Mouse (Mus musculus) lung, postnatal 14 days (tissue): Measurements from ENCODE around the gene Lingo1.

ENCODE experiments used
- DNase-seq: peaks from one replicate; pipeline ENCODE4 v3.0.0; 2021

The Lingo1 gene

DNA sequence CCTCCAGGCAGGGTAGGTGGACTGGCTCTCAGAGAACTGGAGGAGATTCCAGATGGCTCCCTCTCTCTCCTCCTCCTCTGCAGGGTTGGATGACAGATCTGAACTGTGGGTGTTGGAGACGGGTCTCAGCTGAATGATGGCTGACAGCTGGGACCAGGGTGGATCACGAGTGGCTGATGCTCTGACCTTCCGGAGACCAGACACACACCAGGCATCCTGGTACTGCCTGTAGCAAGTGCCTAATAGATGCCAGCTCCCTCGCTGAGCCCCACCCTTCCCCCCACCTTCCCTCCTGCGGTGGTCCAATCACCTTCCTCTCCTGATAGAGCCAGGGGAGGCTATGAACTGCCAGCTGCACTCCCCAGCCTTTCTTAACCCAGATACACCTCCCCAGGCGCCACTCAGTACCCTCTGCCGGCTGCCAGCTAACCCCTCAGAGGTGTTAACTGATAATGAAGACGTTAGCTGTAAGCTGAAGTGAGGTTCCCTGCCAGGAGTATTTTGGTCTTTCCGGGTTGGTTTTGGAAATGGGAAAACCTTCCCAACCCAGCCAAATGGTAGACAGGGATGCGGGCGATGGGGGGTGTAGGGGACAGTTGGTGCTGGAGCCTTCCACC lies 126.6 kb downstream of the Lingo1 start:
- DNase-seq: peak; percentile 33

DNA sequence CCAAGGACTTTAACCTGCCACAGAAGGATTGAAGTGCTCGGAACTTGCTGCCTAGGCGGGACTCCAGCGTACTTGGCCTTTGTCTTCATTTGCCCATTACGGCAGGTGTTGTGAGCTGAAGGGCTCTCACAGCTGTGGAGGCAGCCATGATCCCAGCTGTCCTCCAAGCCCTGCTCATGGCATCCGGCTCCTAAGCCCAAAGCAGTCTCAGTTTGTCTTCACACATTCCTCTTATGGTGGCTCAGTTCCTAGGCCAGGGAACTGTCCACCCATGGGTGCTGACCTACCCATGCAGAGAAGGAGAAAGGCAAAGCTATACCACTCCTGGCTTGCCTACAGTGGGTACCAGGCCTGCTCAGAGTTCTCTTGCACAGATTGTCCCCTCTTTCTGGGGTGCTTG lies 132.1 kb downstream of the Lingo1 start:
- no peak for DNase-seq

DNA sequence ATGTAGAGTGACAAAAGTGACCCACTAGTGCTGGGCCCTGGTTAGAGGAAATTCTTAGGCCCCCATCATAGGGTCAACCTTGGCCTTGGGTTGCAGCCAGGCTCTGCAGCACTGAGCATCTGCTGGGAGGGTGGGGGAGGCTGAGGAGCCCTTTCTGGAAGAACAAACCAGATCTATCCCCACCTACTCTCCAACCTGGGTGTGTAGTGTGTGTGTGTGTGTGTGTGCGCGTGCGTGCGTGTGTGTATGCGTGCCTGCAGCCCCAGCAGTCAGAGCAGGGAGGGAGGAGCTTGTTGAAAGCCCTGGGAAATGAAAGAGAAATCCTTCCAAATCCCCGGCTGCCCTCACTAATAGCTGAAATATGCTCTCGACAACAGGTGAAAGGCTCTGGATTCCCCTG lies 133.3 kb downstream of the Lingo1 start:
- no peak for DNase-seq

DNA sequence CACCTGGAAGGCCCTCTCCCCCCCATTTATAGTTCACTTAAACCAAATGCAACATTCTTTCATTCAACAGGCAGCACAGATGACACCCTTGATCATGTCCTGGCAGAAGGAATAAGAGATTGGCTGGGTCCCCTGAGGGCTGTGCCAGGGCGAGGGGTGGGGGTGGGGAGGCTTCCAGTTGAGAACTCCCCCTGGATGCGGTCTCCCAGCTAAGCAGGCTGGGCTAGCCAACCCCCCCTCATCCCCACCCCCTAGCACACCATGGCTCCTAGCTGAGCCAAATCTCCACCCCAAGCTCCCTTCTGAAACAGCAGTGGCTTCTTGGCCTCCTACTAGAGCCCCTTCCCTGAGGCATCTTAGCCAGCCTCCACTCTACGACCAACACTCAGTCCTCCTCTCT lies 133.9 kb downstream of the Lingo1 start:
- no peak for DNase-seq

DNA sequence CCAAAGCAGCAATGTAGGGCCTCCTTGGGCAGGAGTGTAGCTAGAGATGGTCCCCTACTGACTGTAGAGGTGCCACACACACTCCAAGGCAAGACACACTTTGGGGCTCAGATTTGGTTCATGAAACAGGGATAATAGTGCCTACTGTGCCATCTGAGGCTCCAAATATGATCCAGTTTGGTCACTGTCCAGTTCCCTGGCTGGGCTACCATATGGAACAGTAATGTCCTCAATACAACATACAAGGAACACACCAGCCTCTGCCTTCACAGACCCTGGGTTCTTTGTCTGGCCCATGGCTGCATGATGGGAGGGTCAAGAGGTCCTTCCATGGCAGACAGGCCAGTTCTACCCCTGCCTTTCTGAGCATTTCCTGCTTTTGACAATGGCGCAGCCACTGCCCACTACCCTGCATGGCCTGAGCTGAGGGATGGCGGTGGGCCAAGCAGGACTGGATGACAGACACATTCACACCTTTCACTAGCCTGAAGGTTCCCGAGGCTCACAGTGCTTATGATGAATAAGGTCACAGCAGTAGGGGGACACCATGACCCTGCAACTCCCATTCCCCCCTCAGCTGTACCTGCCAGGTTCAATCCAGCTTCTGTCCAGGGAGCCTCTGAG lies 134.9 kb downstream of the Lingo1 start:
- no peak for DNase-seq

DNA sequence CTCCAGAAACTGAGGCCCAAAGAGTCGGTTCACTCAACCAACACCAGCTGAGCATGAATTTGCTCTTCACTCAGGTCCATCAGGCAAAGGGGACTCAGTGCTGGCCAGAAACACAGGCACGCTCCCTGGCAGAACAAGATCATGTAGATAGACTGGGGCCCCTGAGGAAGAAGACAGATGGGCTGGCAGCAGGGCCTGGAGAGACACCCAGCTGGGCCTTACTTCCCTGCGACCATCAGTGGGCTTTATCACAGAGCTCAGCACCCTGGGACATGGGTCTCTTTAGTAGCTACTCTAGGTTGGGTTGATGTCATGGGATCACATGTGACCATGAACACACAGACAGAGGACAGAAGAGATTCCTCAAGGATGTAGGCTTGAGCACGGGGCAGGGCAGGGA lies 137.7 kb downstream of the Lingo1 start:
- no peak for DNase-seq

DNA sequence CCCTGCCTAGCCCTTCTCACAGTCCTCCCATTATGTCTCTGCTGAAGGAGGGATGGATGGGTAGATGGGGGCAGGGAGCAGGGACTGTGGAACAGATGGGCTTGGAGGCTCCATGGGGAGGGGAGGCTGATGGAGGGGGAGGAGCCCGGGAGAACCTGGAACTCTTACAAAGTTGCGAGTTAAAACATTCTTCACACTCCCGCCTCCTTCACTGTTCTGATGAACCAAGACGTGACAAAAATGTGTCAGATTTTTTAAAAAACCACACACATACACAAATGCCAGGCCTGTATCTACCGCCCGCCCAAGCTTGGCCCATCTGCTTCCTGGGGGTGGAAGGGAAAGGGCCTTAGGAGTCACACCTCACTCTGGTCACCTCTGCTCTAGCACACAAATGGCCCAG lies 138.3 kb downstream of the Lingo1 start:
- DNase-seq: no peak

DNA sequence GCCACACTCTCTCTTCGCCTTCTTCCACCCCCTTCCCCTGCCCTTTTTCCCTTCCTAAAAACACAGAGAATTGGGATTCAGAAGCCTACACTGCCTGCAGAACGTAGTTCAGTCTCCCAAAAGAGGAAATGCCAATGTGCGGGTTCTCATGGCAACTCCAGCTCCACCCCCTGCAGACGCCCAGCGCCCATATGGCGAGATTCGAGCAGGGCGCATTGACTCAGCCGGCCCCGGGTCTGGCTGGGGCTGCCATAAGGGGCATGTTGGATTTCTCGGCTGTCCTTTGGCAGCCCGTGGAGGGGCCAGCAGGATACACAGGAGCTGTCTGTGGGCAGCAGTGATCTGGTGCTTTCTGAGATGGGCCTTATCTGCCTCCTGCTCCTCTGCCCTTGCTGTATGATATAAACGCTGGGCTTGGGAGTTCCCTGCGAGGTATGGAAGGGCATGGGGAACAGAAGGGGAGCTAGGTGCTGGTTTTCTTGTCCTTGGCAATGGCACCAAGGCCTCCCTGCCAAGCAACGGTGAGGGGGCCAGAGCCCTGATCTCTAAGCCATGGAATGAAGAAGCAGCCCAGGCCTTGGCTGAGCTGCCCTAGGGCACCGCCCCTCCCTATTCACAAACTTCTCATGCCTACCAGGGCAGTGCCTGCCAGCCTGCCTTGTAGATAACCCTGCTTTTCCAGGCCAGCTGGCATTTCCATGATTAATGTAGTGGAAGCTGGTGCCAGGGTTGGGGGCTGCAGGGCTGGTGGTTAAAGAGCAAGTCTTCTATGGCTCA lies 139.3 kb downstream of the Lingo1 start:
- no peak for DNase-seq

DNA sequence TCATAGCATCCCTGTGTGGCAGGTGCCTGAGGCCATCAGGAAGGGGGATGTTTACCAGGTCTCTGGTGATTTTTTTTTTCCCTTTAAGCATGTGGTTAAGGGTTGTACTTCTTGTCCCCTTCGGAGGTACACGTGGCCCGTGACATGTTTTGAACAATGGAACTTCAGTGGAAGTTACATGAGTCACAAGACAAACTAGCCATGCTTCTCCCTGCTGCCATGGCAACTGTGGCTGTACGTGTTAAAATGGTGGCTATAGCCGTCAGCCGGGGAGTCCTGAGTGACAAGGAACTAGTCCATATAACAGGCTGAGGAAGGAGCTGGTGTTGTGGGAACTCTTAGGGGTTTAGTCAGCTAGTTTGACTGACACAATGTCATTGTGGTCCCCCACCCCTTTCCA lies 141.1 kb downstream of the Lingo1 start:
- DNase-seq: no peak

DNA sequence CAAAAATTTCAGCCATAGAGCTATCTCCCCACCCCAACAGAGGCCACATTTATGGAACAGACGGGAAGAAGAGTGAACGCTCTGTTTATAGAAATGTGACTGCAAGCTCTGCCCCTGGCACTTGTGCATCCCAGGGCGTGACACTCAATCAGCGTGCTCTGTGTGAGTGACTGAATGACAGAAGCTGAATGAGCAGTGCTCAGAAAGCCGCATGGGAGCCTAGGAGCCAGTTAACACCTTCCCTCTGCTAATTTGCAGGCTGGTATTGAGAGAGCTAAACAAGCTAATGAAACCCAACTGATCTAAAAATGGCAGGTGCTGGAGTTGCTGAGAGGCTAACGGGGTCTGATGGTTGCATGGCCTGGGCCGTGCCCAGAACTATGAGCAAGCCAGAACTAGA lies 143.7 kb downstream of the Lingo1 start:
- no peak for DNase-seq

DNA sequence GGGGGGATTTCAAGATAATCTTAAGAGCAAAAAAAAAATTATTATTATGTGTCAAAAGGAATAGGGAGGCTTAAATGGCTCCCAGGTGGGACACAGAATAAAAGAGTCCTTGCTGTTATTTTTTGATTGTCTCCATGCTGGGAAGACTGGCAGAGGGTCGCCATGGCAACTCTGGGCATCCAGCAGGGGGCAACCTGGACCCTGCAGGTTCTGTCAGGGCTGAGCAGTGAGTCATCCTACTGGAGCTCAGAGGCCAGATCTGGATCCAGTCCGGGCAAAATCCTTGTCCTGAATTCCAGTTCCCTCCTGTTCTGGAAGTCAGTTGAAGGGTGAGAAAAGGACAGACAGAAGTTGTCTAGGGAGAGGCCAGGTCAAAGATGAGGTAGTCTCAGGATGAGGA lies 144.7 kb downstream of the Lingo1 start:
- DNase-seq: no peak

DNA sequence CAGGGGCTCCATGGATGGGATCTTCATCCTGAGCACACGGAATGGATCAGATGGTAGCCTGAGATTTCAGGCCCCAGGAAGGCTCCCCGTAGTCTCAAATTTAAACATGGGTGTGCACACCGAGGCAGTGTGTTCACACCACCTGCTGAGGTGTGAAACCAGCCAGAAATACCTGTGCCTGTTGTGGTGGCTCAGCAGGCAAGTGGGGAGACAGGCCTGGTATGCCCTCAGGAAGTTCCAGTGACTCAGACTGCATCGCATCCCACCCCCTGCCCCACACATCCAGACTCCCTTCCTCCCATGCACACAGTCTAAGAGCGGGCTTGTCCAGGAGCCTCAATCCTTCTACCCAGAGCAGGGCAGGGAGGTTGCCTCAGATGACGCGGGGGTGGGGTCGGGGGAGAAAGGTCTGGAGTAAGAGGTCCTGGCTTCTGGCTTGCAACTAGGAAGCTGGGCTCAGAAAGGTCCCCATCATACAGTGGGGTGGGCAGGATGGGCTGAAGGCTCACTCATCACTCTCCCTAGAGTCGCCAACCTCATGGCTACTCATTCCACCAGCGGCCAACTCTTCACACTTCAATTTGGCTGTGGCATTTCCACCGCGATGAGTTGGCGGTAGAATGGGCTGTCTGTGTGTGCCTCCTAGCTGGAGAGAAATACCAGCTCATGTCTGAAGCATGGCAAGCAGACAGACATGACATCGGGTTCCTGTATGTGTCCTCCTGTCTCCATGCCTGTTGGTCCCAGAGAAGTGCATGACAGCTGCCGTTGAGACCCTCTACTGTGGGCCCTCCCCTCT lies 149.8 kb downstream of the Lingo1 start:
- no peak for DNase-seq

DNA sequence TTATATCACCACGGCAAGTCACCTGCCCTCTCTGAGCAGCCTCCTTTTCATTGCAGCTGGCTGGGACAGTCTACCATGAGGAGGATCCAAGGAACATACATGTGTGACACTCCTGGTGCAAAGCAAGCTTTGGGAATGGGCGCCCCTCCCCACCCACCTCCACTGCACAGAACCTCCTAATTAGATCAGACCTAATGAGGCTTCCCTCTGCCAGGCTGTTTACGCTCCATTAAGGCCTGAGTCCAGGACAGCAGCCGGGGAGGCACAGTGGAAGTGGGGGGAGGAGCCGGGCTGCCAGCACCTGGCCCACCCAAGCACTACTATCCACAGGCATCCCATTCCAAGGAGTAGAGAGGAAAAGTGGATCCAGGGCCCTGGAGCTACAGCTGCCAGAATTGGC lies 152.8 kb downstream of the Lingo1 start:
- no peak for DNase-seq

DNA sequence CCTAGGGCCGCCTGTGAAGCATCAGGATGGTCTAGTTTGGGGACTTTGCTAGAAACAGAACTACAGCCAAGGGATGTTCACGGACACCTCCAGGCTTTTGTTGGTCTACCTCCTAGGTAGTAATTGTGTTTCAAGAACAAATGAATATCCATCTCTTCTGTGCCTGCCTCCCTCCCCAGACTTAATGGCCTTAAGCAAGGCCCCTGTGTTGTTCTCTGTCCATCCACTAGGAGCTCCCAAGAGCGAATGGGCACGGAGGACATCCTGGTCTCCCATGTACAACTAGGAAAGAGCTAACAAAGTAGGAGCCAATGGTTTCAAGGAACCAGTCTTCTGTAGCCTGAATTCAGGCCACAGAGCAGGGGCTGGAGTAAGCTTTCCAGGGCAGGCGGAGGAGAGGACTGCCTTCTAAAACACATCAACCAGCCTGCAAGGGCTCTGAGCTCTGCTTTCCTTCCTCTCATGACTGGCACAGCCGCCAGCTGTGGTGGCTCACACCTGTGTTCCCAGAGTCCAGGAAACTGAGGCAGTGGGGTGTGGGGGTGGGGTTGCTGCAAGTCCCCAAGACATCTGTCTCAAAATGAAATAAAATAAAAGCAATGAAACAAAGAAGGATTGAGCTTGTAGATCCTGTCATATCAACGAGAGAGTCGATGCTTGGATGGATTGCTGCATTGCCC lies 157.9 kb downstream of the Lingo1 start:
- peak; percentile 24 for DNase-seq

DNA sequence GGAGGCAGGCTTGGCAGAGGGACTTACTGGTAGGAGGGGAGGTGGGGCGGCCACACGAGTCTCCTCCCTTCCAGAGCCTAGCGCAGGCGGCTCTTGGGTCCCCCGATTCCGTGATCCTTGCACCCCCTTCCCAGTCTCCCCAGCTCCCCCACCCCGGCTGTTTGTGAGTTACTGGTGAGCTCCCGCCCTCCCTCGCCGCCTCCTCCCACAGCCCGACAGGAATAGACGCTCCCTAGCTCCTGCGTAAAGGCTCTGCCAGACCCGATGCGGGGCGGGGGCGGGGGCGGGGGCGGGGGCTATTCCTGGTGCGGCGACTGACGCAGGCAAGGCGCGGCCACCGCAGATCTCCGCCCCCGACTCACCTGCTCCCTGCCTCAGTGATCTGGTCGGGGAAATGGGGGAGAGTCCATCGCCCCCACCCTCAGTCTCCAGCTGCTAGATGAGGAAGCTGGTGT lies 158.8 kb downstream of the Lingo1 start:
- DNase-seq: no peak

DNA sequence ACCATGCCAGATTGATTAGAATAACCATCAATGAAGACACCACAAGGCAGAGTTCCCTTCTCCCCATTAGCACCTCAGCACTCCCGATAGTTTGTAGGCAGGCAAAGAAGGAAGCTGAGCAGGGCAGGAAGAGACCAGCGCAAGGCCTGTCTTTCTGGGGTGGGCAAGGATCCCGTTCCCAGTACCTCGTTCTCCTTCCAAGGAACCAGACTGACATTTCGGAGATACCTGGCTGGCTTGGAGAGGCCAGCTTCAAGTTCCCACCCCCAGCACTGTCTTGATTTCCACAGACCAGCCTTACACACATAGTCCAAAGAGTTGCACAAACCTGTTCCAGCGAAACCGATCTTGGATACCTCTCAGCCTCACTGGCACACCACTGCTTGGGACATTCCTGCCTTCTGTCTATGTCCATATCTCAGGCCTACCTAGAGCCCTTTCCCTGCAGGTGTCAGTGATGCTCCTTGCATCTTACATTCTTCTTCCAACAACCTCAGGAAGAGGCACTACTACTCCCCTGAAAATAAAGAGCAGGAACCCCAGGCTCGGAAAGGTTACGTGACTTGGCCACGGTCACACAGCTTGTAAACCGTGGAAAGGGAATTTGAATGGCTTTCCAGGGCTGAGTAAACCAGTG lies 159.4 kb downstream of the Lingo1 start:
- no peak for DNase-seq

DNA sequence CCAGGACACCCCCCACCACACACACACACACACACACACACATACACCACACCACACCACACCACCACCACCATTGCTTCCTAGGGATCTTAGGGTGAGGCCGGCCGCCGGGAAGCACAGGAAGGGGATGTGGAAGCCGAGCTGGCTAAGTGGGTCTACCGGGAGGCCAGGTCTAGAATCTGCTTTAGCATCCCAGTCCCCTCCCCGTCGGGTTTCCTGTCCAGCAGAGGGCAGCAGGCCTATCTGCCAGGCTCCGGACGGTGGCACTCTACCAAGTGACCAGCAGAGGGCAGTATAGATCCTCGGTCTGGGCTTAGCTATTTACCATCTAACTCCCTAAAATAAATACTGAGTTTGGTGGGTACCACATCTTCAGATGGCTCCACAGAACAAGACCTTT lies 160.1 kb downstream of the Lingo1 start:
- DNase-seq: peak; percentile 90

DNA sequence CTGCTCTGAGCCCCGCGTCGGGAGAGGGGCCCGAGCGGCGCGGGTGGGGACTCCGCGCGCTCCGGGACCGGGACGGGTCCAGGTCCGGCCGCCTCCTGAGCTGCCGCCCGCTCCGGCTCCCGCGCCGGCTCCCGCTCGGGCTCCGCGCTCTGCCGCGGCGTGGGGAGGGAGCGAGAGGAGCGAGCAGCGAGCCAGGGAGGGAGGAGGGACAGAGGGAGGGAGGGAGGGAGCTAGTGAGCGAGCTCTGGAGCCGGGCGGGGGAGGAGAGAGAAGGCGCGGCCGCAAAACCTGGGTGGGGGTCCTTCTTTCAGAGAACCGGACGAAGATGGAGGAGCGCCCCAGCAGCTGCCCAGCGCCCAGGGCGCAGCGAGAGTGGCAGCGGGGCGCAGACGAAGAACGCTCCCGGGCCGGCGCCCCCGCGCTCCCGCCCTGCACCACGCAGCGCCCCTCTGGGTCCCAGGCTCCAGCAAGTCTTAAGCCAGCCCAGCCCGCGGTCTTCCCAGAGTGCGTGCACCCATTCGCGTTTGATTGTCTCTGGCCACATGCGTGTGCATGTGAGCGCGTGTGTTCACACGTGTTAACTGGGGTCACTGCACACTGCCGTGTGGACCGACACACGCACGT lies 160.7 kb downstream of the Lingo1 start:
- DNase-seq: peak; percentile 20

DNA sequence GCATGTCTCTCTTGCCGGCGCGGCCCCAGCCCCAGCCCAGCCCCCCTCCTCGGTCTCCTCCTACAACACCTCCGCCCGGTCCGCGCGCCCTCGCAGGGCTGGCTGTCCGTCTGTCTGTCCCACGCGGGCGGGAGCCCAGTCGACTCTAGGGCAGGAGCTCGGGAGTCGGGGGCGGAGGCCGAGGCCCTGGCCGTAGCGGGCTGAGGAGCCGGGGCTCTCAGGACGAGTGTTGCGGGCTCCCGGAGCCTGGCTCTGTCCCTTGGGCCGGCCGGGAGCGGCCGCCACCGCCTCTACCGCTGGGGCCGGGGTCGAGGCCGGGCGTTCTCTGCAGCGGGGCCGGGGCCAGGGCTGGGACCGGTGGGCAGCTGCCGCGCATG lies 161.2 kb downstream of the Lingo1 start:
- peak; percentile 8 for DNase-seq

DNA sequence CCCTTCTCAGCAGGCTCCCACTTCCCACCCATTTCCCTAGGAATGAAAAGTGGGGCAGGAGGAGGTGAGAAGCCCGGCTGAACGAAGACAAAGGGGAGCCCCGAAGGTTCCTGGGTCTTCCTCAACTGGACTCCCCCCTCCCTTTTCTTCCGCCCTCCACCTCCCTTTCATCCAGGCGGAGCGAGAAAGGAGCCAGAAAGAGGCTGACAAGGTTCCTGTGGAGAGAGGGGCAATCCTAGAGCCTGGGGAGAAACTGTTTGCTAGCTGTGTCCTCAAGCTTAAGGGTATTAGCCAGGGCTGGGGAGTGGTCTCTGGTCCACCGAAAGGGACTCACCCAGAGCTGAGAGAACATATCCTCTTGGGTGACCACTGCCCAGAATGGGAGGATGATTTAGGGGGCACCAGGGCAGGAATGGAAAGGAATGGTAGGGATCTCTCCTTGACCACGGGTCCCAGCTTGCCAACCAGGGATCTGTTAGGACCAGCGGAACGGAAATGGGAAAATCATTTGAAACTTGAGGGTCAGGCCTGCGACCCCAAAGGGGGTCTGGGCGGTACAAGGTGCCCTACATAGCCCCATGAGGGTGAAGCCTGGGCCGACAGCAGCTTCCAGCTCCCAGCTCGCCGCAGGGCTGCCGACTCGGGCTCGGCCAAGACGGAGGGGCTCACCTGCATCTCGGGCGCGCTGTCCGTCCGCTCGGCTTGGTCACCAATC lies 161.7 kb downstream of the Lingo1 start:
- DNase-seq: no peak
